Mouse (Mus musculus): ENCODE data around the gene Gas2.

Gas2 gene

GRCm38 (mm10) chr7:51880121-51880520 lies 18.3 kb downstream of the Gas2 start:
- no peak for DNase-seq (ENCODE audit: low read depth, low spot score)

DNA sequence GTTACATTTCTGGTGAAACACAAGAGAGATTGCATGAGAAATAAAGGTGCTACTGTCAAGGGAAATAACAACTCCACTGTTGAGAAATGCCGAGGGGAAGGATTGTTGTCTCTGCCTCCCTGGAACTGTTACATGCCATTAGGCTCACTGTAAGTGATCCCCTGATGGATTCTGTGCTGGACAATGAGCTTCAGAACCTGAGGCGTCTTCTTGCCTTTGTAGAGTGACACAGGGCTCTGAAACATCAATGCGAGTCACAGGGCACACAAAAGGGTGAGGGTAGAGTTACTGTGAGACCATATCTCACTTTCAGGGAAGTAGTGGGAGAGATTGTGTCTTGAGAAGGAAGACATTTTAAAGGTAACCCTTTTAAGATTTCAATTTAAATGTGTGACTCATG lies 23.5 kb downstream of the Gas2 start:
- no peak for DNase-seq (ENCODE audit: low read depth, low spot score)

DNA sequence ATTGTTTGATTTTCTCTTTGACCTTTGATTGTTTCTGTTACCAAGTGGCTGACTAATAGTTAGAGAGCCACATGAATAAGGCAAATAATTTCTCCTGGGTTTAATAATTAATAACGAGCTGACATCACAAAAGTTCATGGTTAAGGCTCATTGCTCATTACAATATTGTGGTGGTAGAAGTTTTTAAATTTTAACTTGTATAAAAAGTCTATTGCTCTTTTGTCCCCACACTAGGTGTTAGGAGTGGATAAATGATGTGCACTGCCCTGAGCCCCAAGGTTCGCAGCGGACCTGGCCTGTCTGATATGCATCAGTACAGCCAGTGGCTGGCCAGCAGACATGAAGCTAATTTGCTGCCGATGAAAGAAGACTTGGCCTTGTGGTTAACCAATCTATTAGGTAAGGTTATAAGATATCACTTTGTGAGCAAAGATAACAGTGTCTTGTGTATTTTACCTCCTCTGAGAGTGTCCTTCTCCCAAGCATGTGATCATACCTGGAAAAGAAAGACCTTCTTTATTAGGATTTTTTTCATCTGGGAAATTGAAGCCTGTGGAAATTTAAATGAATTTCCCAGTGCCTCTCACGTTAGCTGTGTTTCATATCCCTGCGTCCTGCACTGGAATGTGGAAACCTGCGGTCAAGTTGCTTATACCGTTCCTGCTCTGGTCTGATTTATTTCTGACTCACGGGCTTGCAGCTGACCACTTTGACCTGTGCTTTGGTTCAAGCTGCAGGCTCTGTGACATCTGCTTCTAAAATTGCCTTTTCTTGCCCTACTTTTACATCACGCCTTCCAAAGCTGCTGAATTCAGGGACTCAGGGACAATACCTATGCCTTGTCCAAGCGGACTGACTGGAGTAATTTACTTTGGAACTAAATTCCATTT lies 26.1 kb downstream of the Gas2 start:
- no peak for DNase-seq (ENCODE audit: low read depth, low spot score)

- no peak for DNase-seq (ENCODE audit: low read depth, low spot score)
Observed at GRCm38 (mm10) chr7:51889601-51890000, 27.8 kb downstream of the Gas2 start.

- DNase-seq (ENCODE audit: low read depth, low spot score), result no peak
Observed at GRCm38 (mm10) chr7:51892224-51892965, 30.6 kb downstream of the Gas2 start.

GRCm38 (mm10) chr7:51893008-51893407 lies 31.2 kb downstream of the Gas2 start:
- DNase-seq (ENCODE audit: low read depth, low spot score), result no peak

- DNase-seq (ENCODE audit: low read depth, low spot score), result no peak
Observed at GRCm38 (mm10) chr7:51894133-51894801, 32.5 kb downstream of the Gas2 start.

DNA sequence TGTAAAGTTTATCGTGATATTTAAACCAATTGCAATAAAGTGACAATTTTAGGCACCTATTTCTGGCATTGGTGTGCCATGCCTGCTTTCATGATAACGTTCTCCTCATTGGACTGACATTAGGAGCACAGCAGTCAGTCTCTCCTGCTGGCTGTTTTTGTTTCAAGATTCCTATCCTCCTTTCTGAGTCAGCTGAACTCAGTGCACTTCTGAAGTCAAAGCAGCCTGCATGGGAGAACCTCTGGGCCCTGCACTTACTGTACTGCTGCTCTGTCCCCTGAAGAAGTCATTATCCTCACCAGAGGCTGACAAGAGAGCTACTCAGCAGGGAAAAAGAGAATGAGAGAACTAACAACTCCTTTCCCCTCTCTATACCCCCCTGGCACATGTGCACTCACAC lies 33.1 kb downstream of the Gas2 start:
- no peak for DNase-seq (ENCODE audit: low read depth, low spot score)

DNA sequence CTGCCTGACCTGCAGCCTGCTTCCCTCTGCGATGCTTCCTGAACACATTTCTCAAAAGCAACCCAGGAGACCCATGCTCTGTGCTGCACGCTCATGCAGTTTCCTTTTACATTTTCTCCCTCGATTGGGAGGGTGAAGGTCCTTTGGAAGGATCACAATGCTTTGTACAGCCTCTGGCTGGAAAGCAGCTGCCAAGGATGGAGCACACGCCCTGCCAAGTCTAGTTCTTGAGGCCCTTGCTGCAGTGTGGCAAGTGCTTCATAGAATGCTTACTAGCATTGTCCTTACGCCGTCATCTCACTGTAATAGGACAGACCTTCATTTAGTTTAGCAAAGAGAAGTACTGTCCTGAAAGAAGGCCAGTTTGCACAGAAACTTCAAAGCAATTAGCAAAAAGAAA lies 37.3 kb downstream of the Gas2 start:
- no peak for DNase-seq (ENCODE audit: low read depth, low spot score)

DNA sequence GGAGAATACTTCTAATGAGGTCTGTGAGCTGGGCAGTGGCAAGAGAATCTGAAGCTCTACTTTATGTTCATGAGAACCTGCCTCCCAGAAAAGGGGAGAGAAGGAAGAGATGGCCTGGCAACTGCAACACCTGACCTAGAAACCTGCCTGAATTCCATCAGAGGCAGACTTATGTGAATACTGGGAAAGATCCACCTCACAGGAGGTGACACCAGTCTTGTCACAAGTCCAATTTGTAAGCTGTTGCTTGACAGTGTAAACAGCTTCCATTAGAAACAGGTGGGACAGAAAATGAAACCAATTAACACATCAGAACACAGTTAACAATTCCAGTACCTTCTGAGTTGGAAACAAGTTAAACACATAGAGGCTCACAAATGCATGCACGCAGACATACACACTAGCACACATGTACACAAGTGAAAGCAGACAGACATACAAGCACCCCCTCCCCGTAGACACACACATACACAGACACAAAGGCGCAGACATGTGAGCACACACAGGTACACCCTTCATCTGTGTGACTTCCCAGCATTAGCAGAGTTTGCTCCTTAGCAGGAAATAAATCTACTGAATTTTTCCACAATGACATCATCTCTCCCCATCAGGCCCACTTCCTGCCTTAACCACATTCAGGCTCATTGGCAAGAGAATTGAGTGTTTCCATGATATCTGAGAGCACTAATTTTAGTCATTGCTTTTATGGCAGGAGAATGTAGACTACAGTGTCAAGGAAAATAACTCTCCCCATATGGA lies 51.7 kb downstream of the Gas2 start:
- no peak for DNase-seq (ENCODE audit: low read depth, low spot score)

DNA sequence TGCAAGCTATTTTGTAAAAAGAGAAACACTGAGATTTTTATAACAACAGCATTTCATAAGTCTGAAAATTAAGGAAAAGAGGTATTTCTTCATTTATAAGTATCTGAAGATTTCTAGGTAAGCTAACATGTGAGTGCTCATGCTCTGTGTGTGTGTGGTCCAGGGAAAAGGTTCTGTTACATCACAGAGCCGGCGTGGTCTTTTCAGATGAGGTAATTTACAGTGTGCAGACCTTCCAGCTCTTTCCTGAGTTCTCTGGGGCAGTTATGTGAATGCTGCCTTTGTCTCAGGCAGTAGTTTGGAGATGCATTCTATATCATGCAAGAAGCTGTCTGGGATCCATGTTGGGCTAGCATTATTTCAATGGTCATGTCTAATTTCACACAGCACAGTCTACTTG lies 52.3 kb downstream of the Gas2 start:
- DNase-seq (ENCODE audit: low read depth, low spot score), result no peak

DNA sequence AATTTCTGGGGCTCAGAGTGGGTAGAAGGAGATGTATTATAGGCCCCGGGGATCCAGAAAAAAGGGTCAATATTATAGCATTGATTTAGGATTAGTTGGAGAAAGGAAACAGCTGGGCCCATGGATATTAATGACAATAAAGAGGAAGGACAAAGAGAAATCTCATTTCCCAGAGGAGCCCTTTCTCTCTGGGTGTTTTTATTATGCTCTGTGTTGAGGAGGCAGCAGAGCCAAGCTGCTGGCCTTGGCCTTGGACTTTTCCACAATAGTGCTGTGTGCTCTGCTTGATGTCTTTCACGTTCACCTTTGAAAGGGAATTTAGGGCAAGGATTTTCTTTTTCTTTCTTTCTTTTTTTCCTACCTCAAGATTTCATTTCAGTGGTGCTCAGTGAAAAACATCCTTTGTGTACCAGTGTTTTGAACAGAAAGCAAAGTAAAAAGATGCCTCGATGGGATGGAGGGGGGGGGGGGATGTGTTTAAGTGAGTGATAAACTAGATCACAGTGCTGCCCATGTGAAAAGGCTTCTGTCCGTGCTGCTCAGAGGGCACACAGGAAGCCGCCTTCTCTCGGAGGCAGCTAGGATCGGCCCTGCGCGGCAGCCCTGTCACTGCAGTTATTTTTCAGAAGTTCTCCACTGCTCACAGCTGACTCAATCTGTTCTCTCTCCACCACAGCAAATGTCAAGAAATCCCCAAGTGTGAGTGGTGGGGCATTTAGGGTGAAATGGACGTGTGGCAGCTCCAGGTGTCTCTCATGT lies 67.1 kb downstream of the Gas2 start:
- no peak for DNase-seq (ENCODE audit: low read depth, low spot score)

DNA sequence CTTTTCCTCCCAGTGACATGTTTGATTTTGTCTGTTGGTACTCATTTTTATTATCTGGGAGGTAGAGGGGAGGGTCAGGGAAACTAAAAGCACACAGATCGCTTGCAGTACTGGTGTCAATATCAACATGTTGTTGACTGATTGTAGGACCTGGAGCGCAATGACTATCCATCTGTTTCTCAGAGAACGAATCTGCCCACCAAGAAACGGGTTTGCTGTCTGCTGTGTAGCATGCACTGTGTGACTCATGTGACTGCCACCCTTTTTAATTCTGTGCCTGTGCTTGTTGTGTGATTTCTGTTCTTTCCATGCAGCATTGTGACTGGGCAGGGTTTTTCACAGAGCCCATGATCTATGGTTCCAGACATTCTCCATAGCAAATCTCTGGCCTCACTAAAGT lies 69.4 kb downstream of the Gas2 start:
- DNase-seq (ENCODE audit: low read depth, low spot score), result no peak

DNA sequence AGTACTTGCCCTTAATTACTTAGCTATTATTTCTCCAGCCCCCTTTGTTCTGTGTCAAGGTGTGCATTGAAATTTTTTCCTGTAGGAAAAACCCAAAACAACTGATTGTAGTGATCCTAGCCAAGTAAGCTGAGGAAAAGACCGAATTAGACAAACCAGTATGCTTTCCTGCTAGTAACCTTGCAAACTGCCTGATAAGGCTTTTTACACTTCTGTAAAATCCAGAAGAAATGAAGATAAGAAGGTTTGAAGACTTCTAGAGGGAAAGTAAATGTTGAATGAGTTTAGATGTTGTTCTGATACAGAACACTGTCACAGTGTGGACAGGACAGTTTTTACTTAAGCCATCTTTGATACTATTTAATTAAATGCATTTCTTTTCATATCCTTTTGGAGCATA lies 75.5 kb downstream of the Gas2 start:
- DNase-seq (ENCODE audit: low read depth, low spot score), result no peak

DNA sequence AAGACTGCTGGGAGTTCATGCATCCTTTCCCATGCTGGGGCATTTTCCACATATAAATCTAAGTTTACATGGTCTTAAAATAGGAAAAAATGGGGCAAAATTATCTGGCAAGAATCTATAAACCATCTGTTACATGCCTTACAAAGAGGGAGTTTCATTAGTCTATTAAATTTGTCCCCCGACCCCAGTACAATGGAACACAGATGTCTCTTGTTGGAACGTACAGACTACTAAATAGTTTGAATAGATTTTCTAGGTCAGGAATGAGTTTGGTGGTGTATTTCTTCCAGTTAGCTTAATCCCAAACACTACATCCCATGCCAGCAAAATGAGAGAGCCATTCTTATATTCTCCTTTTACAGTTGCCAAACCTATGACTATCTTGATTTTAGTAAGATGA lies 78.6 kb downstream of the Gas2 start:
- no peak for DNase-seq (ENCODE audit: low read depth, low spot score)

GRCm38 (mm10) chr7:51955424-51956041 lies 93.7 kb downstream of the Gas2 start:
- DNase-seq (ENCODE audit: low read depth, low spot score), result peak; percentile 23

DNA sequence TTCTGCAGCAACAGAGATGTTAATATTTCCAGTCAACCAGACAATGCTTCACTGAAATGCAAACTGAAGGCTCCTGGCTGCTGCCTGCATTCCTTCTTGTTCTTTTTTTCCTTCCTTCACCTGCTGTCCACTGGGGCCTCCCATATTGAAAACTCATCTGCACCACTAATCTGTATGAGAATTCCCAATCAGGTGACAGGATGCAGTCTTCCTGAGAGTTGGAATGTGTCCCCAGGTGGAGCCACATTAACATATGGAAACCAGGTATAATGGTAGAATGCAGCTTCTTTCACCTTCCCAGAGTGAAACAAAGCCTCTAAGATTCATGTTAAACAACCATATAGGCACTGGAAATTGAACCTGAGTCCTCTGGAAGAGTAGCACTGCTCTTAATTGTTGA lies 96.0 kb downstream of the Gas2 start:
- DNase-seq (ENCODE audit: low read depth, low spot score), result no peak

GRCm38 (mm10) chr7:51960698-51961374 lies 99.0 kb downstream of the Gas2 start:
- DNase-seq (ENCODE audit: low read depth, low spot score), result no peak

- DNase-seq (ENCODE audit: low read depth, low spot score), result no peak
Observed at GRCm38 (mm10) chr7:51962219-51962952, 100.6 kb downstream of the Gas2 start.
